Mouse (Mus musculus) cerebellum, adult 2 months (tissue): ENCODE results near the gene Dennd2d.

ENCODE experiments used
- CTCF ChIP-seq: fragments of 200-500 bp; IDR thresholded peaks from 2 replicates; pipeline ENCODE4 v1.5.1; 2011; ENCODE audit warnings: low read depth, mild to moderate bottlenecking, control low read depth, low read length, moderate library complexity, borderline replicate concordance; ENCODE audit not compliant: insufficient read depth
- POLR2A ChIP-seq: fragments of 200-500 bp; IDR thresholded peaks from 2 replicates; pipeline ENCODE4 v1.6.1; 2011; ENCODE audit warnings: low read length, control low read depth, borderline replicate concordance; ENCODE audit not compliant: insufficient read depth

- TF ChIP-seq CTCF, result no peak
- TF ChIP-seq POLR2A, result no peak
Measured at GRCm38 (mm10) chr3:106528032-106528431, 45.8 kb downstream of the Dennd2d start.
